Mouse (Mus musculus) myocyte (in vitro differentiated cells): ENCODE measurements around the gene Rpn2.

Experiments used
- E2F4 ChIP-seq: IDR thresholded peaks from one replicate; pipeline ENCODE4 v1.6.1; 2011; ENCODE audit warnings: mild to moderate bottlenecking, control low read depth, moderate library complexity; ENCODE audit not compliant: insufficient read depth
- MAX ChIP-seq: IDR thresholded peaks from one replicate; pipeline ENCODE4 v1.6.1; 2011; ENCODE audit warnings: low read depth, mild to moderate bottlenecking, control low read depth
- MYOD1 ChIP-seq, 3 experiments: IDR thresholded peaks; one replicate each; pipeline ENCODE4 v1.6.1; 2011; ENCODE audit warnings: control low read depth in 2 of 3, low read depth in 2 of 3, mild to moderate bottlenecking in 2 of 3, moderate library complexity in 1 of 3; ENCODE audit not compliant: insufficient read length in 2 of 3, control insufficient read depth in 1 of 3
- MYOG ChIP-seq, 3 experiments: IDR thresholded peaks; one replicate each; pipeline ENCODE4 v1.6.1; 2011; ENCODE audit warnings: control low read depth in 2 of 3, low read depth in 2 of 3, mild to moderate bottlenecking in 2 of 3; ENCODE audit not compliant: insufficient read length in 2 of 3, control insufficient read depth in 1 of 3, insufficient read depth in 1 of 3
- POLR2A ChIP-seq: IDR thresholded peaks from one replicate; pipeline ENCODE4 v1.6.1; 2011; ENCODE audit warnings: low read depth, mild to moderate bottlenecking, control low read depth, moderate library complexity; ENCODE audit not compliant: insufficient read length
- POLR2AphosphoS2 ChIP-seq: IDR thresholded peaks from one replicate; pipeline ENCODE4 v1.6.1; 2011; ENCODE audit warnings: low read depth, control low read depth; ENCODE audit not compliant: insufficient read length
- REST ChIP-seq: IDR thresholded peaks from one replicate; pipeline ENCODE4 v1.6.1; 2011; ENCODE audit warnings: mild to moderate bottlenecking, control low read depth, moderate library complexity; ENCODE audit not compliant: insufficient read depth, insufficient read length
- TCF12 ChIP-seq: IDR thresholded peaks from one replicate; pipeline ENCODE4 v1.6.1; 2011; ENCODE audit warnings: mild to moderate bottlenecking, control low read depth; ENCODE audit not compliant: poor library complexity, insufficient read depth, severe bottlenecking
- USF1 ChIP-seq: IDR thresholded peaks from one replicate; pipeline ENCODE4 v1.6.1; 2011; ENCODE audit warnings: low read depth, mild to moderate bottlenecking, control low read depth, moderate library complexity

DNA sequence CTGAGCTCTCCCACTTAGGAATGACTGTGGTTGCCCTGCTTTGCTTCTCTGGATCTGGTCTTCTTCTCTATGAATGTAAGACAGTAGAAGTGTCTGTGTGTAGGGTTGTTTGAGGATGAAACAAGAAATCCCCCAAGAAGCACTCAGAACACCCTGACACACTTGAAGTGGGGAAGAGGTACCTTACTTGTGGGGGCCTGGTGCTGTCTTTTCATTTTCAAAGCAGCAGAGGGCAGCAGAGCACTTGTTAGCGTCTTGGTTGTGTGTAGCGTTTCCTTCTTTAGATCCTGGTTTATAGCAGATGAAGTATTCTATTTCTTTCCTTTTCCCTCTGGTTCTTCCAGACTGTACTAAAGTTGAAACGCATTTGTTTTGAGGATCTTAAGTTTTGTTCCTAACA, 8.7 kb downstream of the Rpn2 start:
- TF ChIP-seq TCF12 (no peak), POLR2A (no peak), REST (no peak), E2F4 (no peak), USF1 (no peak), POLR2AphosphoS2 (no peak), MYOG (IDR thresholded peaks at IDR 0.05; ENCODE audit: control insufficient read depth in 1 of 3, insufficient read depth in 1 of 3, insufficient read length in 2 of 3, low read depth in 2 of 3) (no peak), MAX (no peak), MYOD1 (IDR thresholded peaks at IDR 0.05; ENCODE audit: control insufficient read depth in 1 of 3, insufficient read length in 2 of 3, low read depth in 2 of 3) (no peak)
